Mouse (Mus musculus) heart, adult 2 months (tissue): ENCODE measurements around the gene Msl1. TPM values are rescaled to one million over a fixed set of nuclear protein-coding genes. Genes with fewer than 3 reads are reported as not detected.
A peak's percentile ranks its signal among the peaks of the same experiment; 100 is the strongest.

ENCODE experiments used
- DNase-seq, 2 experiments: peaks; one replicate each; pipeline ENCODE4 v3.0.0; 2021
- H3K27ac ChIP-seq: fragments of 200-600 bp; 2 replicates; pipeline ENCODE4 v1.8.1; 2022
- H3K27me3 ChIP-seq: fragments of 200-500 bp; 2 replicates; pipeline ENCODE4 v1.6.1; 2012; ENCODE audit warnings: mild to moderate bottlenecking, low read length, inconsistent platforms, mixed read lengths; ENCODE audit not compliant: control insufficient read depth, insufficient read depth
- H3K36me3 ChIP-seq: fragments of 200-500 bp; 2 replicates; pipeline ENCODE4 v1.6.1; 2012; ENCODE audit warnings: low read length, inconsistent platforms; ENCODE audit not compliant: control insufficient read depth, insufficient read depth
- H3K4me1 ChIP-seq: fragments of 200-500 bp; 2 replicates; pipeline ENCODE4 v1.6.1; 2011; ENCODE audit warnings: low read length; ENCODE audit not compliant: control insufficient read depth, insufficient read depth
- H3K4me3 ChIP-seq: fragments of 200-600 bp; 2 replicates; pipeline ENCODE4 v1.8.1; 2022
- H3K79me2 ChIP-seq: fragments of 200-500 bp; replicated peaks from 2 replicates; pipeline ENCODE4 v1.6.1; 2012; ENCODE audit warnings: mild to moderate bottlenecking, inconsistent platforms, low read length, moderate library complexity, mixed read lengths; ENCODE audit not compliant: control insufficient read depth, insufficient read depth
- H3K9ac ChIP-seq: fragments of 200-500 bp; 2 replicates; pipeline ENCODE4 v1.6.1; 2012; ENCODE audit warnings: low read depth, mild to moderate bottlenecking, control low read depth, inconsistent platforms, low read length, mixed read lengths
- CTCF ChIP-seq: fragments of 200-600 bp; IDR thresholded peaks from 2 replicates; pipeline ENCODE4 v1.8.1; 2022; ENCODE audit warnings: antibody characterized with exemption, mild to moderate bottlenecking, moderate library complexity
- EP300 ChIP-seq: fragments of 200-500 bp; IDR thresholded peaks from 2 replicates; pipeline ENCODE4 v1.6.1; 2011; ENCODE audit warnings: low read depth, low read length, control low read depth; ENCODE audit not compliant: insufficient read depth
- POLR2A ChIP-seq: fragments of 200-500 bp; IDR thresholded peaks from 2 replicates; pipeline ENCODE4 v1.6.1; 2011; ENCODE audit warnings: mild to moderate bottlenecking, low read depth, low read length, control low read depth; ENCODE audit not compliant: insufficient read depth
- WGBS: fragments of 180-500 bp; shearing (Covaris S2); methylation state at CpG from one replicate; pipeline ENCODE4 v1.1.7; 2018; 5-methylcytosine and 5-hydroxymethylcytosine counted together
- intact Hi-C: fragments of 180-260 bp; cut with DNase I; formaldehyde crosslinking; loops from one replicate; pipeline ENCODE4 v1.15.1; 2025
- polyA plus RNA-seq: library from polyadenylated mRNA; depleted of rRNA; stranded (reverse); fragments of >200 nt; gene quantifications from 2 replicates; pipeline ENCODE4 v1.2.3, GENCODE M21; 2012
- total RNA-seq, 2 experiments: library from RNA; stranded (reverse); gene quantifications; 2 replicates each; pipeline ENCODE4 v1.2.3; 2021

Msl1 gene
- total and polyA plus RNA-seq, 3 experiments: 21.9 to 75.3 (median 68.9) TPM

- intact Hi-C loops: no loop called here
- H3K4me1 ChIP-seq: peaks cover 42% of the 10 kb centered on the region
- no peak overlapping the region for H3K4me3 ChIP-seq
Measured at GRCm38 (mm10) chr11:98753264-98753663, 42.1 kb upstream of the Msl1 start.

GRCm38 (mm10) chr11:98754151-98754620 lies 41.1 kb upstream of the Msl1 start:
- Histone ChIP-seq H3K27me3 (no peaks in the 10 kb centered on the region), H3K9ac (no peak overlapping the region), H3K79me2 (peaks cover 4% of the 10 kb centered on the region), H3K4me1 (peaks cover 33% of the 10 kb centered on the region), H3K36me3 (peaks cover 4% of the 10 kb centered on the region), H3K27ac (peak overlapping the region; percentile 73), H3K4me3 (no peak overlapping the region)
- intact Hi-C loops: loop anchor here (2.0 kb wide), 2 partner anchors 13 to 37 kb away; partner anchors contain the start of gene Thra
- peak; percentile 45 to 52 for DNase-seq
- TF ChIP-seq CTCF (no peak), POLR2A (peak; percentile 61; the same call in 1 of the 2 replicates), EP300 (0 out of 2 replicates have a peak, but pooled peaks have one; percentile 35)
- WGBS: 18% methylated on average over 9 of the region's 9 CpGs

More at GRCm38 (mm10) chr11:98753264-98753663, 42.1 kb upstream of the Msl1 start:
- WGBS: 83% methylated on average over 5 of the region's 5 CpGs
- peaks cover 4% of the 10 kb centered on the region for H3K79me2 ChIP-seq
- H3K27ac ChIP-seq: peak overlapping the region; percentile 93; the same call in 1 of the 2 replicates
- no peak for DNase-seq
- no peaks in the 10 kb centered on the region for H3K27me3 ChIP-seq
- no peak for TF ChIP-seq EP300
- no peak for TF ChIP-seq POLR2A
- TF ChIP-seq CTCF: no peak
- H3K36me3 ChIP-seq: peaks cover 4% of the 10 kb centered on the region
- H3K9ac ChIP-seq: no peak overlapping the region

- peak overlapping the region; percentile 7 for H3K9ac ChIP-seq
- peaks cover 4% of the 10 kb centered on the region for H3K79me2 ChIP-seq
- peak; percentile 59 to 80 for DNase-seq
- intact Hi-C loops: loop anchor here (2.0 kb wide), 2 partner anchors 14 to 38 kb away; partner anchors contain the start of gene Thra
- 18% methylated on average over 7 of the region's 7 CpGs for WGBS
- H3K36me3 ChIP-seq: peaks cover 4% of the 10 kb centered on the region
- H3K27ac ChIP-seq: peak overlapping the region; percentile 73
- no peak overlapping the region for H3K4me3 ChIP-seq
- TF ChIP-seq POLR2A (no peak), CTCF (peak; percentile 88), EP300 (peak; percentile 92)
- H3K4me1 ChIP-seq: peaks cover 32% of the 10 kb centered on the region
- no peaks in the 10 kb centered on the region for H3K27me3 ChIP-seq
Measured at GRCm38 (mm10) chr11:98754621-98755181, 40.6 kb upstream of the Msl1 start.

GRCm38 (mm10) chr11:98755726-98756380 lies 39.5 kb upstream of the Msl1 start:
- no peaks in the 10 kb centered on the region for H3K27me3 ChIP-seq
- H3K36me3 ChIP-seq: peaks cover 4% of the 10 kb centered on the region
- no peak overlapping the region for H3K4me3 ChIP-seq
- no peak overlapping the region for H3K9ac ChIP-seq
- H3K27ac ChIP-seq: no peak overlapping the region; the same call in 1 of the 2 replicates
- intact Hi-C loops: loop anchor here (2.0 kb wide), 2 partner anchors 15 to 39 kb away; partner anchors contain the start of gene Thra
- peaks cover 25% of the 10 kb centered on the region for H3K4me1 ChIP-seq
- no peak for TF ChIP-seq POLR2A
- no peak for TF ChIP-seq EP300
- TF ChIP-seq CTCF: no peak
- H3K79me2 ChIP-seq: peaks cover 4% of the 10 kb centered on the region
- WGBS: 69% methylated on average over 6 of the region's 6 CpGs
- DNase-seq: no peak

- Histone ChIP-seq H3K27ac (no peak overlapping the region), H3K79me2 (peaks cover 4% of the 10 kb centered on the region), H3K36me3 (peaks cover 4% of the 10 kb centered on the region), H3K4me3 (no peak overlapping the region), H3K4me1 (peaks cover 23% of the 10 kb centered on the region), H3K27me3 (no peaks in the 10 kb centered on the region), H3K9ac (no peak overlapping the region)
- intact Hi-C loops: no loop called here
- TF ChIP-seq POLR2A: no peak
- no peak for TF ChIP-seq EP300
- TF ChIP-seq CTCF: no peak
- WGBS: 77% methylated on average over 12 of the region's 12 CpGs
- DNase-seq: no peak
Measured at GRCm38 (mm10) chr11:98756711-98757110, 38.6 kb upstream of the Msl1 start.

GRCm38 (mm10) chr11:98761939-98762338 lies 33.4 kb upstream of the Msl1 start:
- peaks cover 2% of the 10 kb centered on the region; the same call in 1 of the 2 replicates for H3K36me3 ChIP-seq
- WGBS: 91% methylated on average over 4 of the region's 4 CpGs
- intact Hi-C loops: no loop called here

More at GRCm38 (mm10) chr11:98761939-98762338, 33.4 kb upstream of the Msl1 start:
- H3K4me3 ChIP-seq: no peak overlapping the region
- H3K4me1 ChIP-seq: peaks cover 6% of the 10 kb centered on the region
- no peak for DNase-seq
- TF ChIP-seq EP300 (no peak), CTCF (no peak), POLR2A (no peak)
- no peak overlapping the region for H3K9ac ChIP-seq
- no peaks in the 10 kb centered on the region for H3K79me2 ChIP-seq
- no peak overlapping the region for H3K27ac ChIP-seq
- H3K27me3 ChIP-seq: no peaks in the 10 kb centered on the region
